Mouse (Mus musculus) thymus, postnatal 14 days (tissue): ENCODE data around the gene Sh3rf1.

ENCODE experiments used
- DNase-seq: peaks from one replicate; pipeline ENCODE4 v3.0.0; 2021

Gene Sh3rf1

DNA sequence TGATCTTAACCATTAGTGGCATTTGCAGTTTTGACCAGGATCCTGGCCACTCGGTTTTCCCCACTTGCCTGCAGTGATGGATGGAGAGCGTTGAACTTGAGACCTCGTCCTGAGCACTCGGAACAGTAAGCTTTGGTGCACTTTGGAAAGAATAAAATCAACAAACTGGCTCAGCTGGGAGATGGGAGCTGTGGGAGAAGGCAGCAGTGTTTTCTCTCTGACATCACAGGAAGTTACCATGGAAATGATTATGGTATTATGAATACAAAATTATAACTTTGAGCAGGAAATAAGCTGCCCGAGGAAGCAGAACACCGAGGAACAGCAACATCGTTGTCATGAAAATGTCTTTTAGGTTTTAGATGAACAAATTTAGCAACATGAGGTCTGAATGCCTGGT lies 65.0 kb downstream of the Sh3rf1 start:
- DNase-seq, result no peak

DNA sequence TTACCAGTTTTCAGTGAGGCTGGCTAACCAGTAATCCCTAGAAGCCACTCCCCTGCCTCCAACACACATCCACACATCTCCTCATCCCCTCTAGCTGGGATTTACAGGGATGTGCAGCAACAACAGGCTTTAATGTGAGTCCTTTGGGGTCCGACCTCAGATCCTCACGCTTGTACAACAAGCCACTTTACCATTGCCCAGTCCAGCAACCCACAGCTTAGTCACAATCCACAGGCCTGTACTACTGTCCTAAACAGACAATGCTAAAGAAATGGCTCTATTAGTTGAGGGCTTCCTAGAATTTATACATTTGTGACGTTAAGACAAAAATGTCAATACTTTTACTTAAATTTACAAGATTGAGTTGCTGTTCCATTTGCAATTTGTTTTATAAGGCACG lies 71.4 kb downstream of the Sh3rf1 start:
- DNase-seq, result no peak

DNA sequence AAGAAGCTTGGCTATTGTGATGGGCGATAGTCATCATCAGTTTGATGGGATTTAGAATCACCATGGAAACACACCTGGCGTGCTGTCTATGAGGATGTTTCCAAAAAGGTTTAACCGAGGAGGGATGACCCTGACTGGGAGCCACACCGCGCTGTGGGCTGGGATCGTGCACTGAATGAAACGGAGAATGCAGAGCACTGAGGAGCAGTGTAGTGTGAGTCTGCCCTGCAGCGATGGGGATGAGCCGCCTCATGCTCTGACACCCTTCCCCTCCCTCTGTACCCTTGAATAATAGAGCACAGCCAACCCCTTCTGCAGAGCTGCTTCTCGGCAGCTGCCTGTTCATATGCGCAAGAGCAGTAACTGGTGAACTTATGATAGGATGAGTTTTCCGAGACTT lies 71.8 kb downstream of the Sh3rf1 start:
- DNase-seq, result no peak

DNA sequence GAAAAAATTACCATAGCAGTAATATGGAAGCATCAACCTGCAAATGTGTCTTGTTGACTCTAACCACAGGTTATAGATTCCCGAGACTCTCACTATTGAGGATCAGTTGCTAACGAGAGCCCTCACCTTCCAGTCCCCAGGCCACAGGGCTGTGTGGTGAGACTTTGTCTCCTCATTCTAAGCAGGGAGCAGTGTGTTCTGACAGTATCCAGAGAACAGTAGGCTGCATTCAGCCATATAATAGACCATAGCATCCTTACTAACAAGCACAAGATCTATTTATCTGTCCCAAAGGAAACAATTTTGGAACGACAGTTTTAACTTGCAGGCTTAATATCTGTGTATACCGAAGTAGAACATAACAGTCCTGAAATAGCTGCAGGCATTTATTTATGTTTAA lies 75.2 kb downstream of the Sh3rf1 start:
- DNase-seq, result no peak

DNA sequence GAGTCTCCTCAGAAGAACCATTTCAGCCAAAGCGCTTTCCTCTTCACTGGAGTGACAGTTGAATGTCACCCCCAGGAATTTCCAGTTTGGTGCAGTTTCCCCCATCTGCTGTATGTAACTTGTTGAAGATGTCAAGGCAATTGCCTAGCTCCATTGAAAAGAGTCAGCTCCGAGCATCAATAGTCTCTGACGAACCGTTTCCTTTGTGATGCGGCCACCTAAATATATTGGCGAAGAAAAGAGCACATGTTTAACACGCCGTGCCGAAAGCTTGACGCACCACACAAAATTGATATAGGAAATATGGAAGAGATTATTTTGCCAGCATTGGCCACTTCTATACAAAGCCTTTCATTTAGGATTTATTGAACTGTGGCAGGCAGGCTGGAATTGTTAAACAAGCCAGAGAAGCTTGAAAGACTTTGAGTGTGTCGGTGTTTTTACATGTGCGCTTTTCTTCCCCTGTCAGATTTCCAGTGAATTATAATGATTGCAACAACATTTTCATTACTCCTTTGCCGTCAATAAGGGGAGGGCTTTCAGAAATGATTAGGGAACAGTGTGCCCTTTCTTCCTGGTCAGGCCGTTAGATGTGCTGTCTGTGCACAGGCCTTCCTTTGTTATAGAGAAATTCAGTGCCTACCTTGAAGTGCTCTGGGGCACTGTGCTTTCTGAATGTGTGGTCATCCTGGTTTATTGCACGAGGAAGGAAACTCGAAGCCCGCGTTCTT lies 77.8 kb downstream of the Sh3rf1 start:
- DNase-seq, result no peak

DNA sequence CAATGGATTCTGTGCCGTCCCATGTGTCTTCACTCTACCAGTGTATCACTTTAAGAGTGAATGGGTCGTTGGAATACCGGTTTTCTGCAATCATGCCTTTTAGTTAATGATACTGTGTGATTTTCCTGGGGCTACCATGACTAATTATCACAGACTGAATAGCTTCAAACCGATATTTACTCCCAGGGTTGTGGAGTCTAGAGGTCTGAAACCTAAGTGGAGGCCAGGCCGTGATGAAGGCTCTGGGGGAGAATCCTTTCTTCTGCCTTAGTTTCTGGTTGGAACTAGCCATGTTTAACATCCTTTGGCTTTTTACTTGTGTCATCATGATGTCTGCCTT lies 78.3 kb downstream of the Sh3rf1 start:
- no peak for DNase-seq

DNA sequence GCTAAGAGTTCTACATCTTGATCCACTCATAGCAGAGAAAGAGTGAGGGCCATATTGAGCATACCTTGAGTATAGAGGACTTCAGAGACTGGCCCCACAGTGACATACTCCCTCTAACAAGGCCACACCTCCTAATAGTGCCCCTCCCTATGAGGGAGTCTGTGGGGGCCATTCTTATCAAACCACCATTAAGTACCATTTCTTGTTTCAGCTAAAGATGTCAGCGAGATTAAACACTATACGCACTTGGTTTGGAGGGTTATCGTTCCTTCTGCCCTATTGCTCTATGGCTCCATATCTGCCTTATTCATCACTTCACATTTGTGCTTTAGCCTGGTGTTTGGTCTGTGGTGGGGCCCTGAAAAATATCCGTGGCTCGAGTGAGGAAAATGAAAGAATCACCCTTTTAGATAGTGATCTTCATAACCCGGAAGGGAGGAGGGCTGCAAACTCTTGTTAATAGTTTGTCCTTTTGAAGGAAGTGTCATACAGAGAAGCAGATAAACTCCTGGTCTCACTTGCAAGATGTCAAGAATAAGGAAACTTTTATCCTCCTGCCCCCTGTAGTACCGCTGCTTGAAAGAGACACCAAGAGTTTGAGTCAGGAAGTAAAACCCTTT lies 81.9 kb downstream of the Sh3rf1 start:
- DNase-seq, result no peak

DNA sequence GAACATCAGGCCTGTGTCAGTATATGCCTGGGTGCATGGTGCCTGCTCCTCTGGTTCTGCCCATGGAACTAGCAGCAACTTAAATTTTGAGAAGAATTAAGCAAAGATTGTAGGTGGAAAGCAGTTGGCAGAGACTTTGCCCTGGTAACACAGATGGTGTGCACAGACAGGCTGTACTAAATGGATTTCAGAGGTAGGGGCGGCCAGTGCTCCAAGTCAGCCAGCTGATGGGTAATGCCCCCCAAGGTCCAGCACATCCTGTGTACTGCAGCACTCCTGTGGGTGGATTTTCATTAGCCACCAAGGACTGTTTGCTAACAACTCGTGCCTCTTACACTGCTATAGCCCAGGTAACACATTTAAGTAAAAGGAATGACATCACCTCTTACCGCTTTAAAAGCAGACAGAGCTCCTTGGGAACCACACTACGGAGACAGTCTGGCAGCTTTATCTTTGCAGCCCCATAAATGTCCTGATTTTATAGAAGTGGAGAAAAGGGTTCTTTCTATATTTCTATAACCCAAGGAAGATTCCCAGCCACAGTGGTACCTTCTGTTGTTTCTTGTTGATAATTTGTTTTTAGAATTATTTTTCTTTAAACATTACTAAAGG lies 82.9 kb downstream of the Sh3rf1 start:
- DNase-seq, result no peak

DNA sequence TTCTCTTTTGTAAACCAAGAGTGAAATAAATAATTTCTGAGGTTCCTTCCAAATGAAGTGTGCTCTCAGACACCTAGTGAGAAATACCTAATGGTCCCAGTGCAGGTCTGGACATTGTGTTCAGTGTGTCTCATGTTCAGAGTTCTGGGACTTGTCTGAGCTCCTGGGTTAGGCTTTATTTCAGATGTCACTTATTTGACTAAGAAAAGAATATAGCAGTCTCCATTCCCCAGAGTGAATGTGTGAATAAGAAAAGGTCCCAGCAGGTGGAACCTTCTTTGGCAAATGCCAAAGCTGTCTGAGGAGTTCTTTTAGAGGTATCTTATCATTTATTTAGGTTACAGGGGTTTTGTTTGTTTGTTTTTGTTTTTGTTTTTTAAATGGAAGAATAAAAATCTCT lies 85.2 kb downstream of the Sh3rf1 start:
- DNase-seq, result no peak

DNA sequence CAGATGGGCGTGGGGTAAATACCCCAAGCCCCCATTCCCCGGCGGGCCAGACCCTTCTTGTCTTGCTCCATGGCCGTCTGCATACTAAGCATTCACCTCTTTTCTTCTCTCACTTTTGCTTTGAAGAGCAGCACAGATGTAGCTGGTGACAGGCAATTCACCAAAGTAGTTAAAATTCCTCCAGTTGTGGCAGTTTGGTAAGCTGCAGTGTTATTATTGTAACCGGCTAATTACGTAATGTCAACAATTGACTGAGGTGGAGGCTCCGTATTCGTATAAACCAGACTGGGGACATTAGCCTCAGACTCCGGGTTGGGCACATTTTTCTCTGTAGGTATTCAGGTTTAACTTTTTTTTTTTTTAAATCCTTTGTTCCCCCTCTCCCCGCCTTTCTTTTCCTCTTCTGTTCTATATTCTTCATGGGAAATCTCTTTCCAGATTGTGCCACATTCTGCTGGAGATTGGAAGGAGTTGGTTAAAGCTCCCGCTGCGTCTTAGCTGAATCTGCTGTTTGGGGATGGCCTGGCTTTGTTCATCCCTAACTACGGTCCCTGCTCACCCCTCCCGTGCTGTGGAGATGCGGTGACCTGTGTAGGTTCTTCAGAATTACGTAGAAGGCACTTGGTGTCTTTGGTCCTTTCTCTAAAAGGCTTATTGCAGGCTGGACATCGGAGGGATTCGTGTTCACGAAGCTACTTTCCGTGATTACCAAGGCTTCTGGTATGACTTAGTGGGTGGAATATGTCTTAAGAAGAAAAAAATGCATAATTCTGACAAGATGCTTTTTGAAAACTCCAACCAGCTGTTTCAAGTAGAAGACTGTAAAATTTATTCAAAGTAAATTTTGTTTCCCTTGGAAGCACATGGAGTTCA lies 86.1 kb downstream of the Sh3rf1 start:
- DNase-seq, result no peak

DNA sequence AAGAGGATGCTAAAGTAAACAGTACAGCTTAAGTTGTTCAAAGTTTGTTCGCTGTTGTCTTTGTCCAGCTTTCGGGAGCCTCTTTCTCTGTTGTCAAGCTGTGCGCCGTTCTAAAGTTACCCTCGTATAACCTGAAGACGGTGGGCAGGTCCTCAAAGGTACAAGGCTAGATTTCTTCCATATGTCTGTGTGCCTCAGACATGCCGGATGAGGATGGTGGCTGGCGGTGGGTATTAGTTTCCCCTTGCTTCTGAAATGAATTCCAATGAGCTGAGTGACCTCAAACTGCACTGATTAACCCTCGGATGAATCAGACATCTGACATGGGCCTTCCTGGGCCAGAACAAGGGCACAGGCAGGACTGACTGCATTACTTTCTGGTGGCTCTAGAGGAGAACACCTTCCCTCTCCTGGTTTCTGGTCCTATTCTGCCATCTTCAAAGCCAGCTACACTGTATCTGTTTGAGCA lies 86.8 kb downstream of the Sh3rf1 start:
- DNase-seq, result no peak

DNA sequence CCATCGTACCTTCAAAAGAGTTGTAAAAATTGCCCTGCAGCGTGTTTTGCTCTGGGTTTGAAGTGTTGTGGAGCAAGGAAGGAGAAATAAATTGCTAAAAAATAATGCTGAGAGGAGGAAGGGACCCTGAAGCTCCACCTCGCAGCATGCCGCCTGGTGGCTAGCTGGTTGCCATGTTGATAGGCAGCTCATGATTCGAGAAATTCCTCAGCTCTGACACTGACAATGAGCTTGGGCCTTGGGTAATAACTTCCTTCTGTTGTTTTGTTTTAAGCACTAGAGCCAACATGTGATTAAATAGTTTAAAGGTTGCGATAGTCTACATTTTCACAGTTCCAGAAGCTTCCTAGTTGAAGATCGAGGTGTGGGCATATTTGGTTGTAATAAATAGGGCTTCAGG lies 89.3 kb downstream of the Sh3rf1 start:
- DNase-seq, result no peak

DNA sequence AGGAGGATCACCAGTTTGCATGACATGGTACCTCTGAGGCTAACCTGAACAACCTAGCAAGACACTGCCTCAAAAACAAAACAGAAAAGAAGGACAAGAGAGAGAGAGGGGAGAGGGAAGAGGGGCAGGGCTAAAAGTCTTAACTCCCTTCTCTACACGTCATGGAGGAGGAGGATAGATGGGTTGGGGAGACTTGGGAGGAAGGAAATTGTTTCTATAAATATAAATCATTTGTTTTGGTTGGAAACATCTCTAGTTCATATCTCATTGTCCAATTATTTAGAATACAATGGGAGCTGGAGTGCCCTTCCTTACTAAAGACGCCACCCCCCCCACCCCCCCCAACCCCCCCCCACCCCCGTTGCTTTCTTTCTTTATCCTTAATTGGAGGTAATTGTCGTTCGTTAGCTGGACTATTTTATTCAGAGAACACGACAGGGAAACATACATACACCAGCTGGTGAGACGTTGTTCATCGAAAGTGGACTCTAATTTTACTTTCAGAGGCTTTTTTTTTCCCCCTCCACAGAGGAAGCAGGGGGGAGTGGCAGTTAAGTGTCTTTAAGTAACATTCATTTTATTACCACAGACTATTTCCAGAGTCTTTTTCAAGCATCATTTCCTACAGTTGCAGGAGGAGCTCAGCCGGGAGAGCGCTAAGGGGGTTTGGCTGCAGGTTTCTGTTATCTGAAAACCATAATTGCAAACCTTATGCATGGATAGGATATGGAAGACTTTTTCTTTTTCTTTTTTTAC lies 92.5 kb downstream of the Sh3rf1 start:
- DNase-seq, result no peak

DNA sequence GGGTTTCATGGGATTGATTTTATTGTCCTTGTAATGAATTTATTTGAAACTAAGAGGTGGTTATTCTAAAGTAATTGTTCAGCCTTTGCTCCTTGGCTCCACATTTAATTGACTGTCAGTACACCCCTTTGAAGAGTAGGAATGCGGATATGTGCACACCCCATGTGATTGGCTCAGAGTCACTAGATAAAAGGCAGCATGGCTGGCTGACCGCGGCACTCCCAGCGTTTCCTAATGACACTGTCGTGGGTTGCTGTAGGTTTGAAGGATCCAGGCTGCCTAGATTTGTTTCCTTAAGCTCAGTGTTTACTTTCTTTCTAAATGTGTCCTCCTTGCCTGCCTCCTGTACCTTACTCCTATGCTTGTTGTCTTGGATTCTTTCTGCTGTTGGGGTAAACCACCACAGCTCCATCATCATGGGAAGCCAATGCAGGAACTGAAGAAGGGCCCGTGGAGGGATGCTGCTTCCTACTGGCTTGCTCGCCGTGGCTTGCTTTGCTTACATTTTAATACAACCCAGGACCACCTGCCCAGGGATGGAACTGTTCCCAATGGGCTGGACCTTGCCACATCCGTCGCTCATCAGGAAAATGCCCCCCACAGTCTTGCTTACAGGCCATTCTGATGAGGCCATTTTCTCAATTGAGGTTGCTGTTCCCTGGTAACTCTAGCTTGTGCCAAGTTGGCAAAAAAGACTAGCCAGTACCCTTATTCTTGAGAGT lies 93.3 kb downstream of the Sh3rf1 start:
- no peak for DNase-seq

DNA sequence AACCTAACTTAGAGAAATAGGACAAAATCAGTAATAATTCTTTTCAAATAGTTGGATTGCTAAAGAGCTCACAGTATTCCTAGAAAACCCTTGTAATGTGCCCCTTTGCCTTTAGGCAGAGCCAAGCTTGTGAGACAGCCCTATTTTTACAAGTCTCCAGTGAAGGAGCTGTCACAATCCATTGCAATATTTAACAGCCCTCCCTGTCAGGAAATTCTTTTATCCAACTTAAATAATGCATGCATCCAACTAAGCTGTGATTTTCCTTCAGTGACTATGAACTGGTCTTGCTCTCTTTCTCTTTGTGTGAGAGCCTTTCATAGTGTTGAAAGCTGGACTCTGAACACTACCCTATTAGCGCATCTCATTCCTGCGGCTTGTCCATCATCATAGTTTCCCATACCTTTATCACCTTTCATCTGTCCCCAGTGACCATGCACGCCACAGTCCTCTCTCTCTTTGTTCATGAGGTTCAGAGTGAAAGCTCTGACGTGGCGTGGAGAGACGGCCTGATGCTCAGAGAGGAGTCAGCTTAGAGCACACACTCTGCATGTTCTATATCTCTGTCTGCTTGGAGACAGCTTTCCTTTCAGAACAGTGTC lies 94.0 kb downstream of the Sh3rf1 start:
- no peak for DNase-seq

DNA sequence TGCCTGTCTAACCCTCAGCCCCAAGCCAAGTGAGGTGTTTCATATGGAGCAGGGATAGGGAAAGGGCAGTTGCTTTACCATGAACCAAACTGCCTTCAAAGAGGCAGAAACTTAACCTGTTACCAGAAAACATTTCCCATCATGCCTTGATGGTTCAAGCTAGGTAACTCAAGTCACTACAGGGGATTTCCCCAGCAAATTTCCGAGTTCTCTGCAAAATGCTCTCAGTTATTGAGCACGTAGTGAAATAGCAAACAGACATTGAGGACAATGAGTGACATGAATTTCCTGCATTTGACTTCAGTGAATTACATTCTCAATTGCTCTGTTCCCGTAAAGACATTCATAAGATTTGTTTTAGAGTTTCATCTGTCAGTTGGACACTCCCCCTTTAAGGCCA lies 97.5 kb downstream of the Sh3rf1 start:
- no peak for DNase-seq

DNA sequence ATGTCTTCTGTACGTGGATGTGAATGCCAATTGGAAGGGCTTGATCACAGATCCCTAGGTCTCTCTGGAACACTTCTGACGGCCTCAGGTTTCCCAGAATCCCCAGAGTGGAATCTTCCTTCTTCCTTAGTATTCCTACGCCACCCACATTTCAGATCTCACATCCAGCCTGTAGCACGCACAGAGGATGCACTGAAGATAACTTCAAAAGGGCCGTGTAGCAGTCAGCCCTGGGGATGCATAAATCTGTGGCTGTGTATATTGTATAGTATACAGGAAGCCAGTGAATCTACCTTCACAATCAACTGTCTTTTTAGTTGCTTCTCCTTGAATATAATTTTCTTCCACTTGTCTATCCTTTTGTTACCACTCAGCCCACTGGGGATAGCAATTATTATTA lies 98.1 kb downstream of the Sh3rf1 start:
- DNase-seq, result no peak

DNA sequence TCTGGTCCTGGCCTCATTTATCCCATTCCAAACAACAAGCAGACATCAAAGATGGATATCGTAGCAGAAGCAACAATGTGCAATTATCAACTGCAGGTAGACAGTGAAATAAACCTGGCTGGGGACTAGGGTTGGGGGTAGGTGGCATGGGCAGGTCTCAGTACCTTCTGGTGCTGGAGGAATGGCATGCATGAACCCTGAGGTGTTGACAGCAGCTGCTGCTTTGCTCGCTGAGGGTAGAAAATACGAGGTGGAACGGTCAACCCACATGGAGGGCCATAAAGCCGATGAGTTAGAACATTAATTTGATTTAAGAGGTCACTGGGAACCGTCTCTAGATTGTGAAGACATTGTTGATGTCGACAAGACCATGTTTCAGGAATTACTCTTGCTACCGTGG lies 98.8 kb downstream of the Sh3rf1 start:
- no peak for DNase-seq

DNA sequence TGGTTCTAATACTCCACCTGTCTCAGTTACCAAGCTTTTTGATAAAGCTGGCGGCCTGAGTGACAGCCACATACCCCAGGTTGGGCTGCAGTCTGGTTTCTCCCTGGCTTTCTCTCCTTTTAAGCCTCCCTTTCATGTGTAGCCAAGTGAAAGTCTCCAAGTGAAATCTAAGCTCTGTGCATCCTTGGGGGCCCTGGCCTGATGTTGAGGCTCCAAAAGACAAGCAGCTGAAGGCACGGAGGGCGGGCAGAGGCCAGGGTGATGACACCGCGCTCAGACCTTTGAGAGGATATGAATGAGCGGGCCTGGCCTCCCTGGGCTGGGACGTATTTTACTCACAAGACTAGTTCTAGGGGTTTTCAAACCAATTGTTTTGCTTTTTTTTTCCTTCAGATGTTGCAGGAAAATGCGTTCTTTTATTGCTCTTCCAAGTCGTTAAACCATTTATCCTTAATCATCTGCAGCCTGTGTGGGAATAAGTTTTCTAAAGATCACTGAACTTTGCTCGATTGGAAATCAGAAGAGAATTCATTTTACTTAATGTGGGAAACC lies 100.8 kb downstream of the Sh3rf1 start:
- DNase-seq, result no peak

DNA sequence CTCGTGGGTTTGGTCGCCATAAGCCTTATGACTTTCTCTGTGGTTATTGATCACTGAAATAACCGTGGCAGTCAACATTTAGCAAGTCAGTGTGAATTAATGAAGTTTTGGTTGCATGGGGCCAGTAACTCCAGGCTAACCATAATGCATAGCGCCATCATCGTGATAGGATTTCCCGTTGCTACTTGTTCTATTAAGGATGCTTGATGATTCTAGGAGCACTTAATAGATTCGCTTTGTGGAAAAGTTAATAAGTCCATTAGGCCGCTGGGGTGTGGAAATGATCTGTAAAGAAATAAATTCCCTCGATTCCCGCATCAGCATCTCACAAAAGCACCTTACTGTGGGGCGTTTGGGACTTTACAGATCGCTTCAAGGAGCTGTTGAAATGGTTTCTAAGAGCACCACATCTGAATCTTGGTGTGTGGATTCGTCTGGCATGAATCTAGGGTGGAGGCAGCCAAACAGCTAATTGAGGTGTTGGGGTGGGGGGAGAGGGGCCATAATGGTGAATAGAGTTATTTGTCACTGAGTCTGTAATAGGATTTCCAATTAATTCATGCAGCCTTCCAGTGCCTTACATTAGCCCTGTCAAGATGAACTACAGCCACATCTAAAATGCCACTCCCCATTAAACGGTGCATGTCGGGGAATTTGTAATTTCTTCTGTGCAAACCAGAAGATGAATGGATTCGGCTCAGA lies 101.5 kb downstream of the Sh3rf1 start:
- no peak for DNase-seq

DNA sequence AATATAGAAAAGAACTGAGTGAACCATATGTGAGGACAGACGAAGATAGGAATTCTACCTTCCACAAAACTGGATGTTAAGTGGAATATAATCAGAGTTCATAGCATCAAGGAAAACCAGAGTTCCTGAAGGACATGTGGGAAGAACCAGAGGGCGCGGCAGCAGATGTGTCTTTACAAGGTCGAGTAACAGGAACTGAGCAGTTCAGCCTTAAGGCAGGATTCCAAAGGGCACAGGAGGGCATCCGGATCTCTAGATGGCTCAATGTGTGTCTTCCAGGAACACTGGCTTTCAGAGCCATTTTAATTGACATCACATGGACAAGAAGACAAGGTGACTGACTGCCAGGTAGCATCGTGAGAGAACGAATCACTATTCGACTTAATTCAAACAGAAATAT lies 102.6 kb downstream of the Sh3rf1 start:
- no peak for DNase-seq
